Mouse (Mus musculus): ENCODE data around the gene Fuca1.

DNA sequence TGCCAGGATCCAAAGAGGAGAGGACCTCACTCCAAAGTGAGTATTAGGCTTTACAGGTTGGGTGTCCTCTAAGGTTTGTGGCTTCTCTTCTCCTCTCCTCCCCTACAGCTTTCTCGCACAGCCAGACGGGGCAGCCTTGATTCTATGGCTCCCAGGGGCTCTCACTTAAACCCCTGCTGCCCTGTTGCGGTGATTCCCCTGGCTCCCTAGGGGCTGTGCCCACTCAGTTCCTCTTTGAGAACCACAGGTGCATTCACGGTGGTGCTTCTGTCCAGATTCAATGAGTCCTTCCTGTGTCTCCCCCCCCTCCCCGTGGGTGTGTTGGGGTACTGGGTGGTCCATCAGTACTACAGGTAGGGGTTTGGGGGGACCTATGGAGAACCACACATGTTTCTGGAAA, 20.5 kb upstream of the Fuca1 start:
- no peak for TF ChIP-seq POLR2A (IDR thresholded peaks at IDR 0.05; ENCODE audit: control insufficient read depth, extremely low read depth, insufficient read depth, low read length, poor library complexity)
- TF ChIP-seq CTCF (IDR thresholded peaks at IDR 0.05; ENCODE audit: borderline replicate concordance, control insufficient read depth, extremely low read depth, insufficient read depth, low read length, poor library complexity): no peak
